Mouse (Mus musculus): ENCODE data around the gene March4. TPM values are rescaled to one million over a fixed set of nuclear protein-coding genes. Genes with fewer than 3 reads are reported as not detected.

Gene March4
- total and polyA plus RNA-seq, 2 experiments from 2014 or later, result 8.0 to 36.4 TPM

GRCm38 (mm10) chr1:72535725-72536571 is 782 bp downstream of the March4 start:
- ATAC-seq (ENCODE audit: low FRiP score), result peak; percentile 63
- WGBS, result 1% methylated on average over 36 of the region's 36 CpGs
- Histone ChIP-seq H3K27me3 (ENCODE audit: insufficient read depth, low read length) (no peaks in the 10 kb centered on the region), H3K4me2 (ENCODE audit: low read depth, low read length, poor library complexity, severe bottlenecking) (peak overlapping the region; percentile 89), H3K4me3 (ENCODE audit: low read depth, low read length) (peak overlapping the region; percentile 57), H3K9ac (replicated peaks; ENCODE audit: low read length, poor library complexity, severe bottlenecking) (peak overlapping the region; percentile 66), H3K36me3 (ENCODE audit: insufficient read depth, low read length) (no peaks in the 10 kb centered on the region), H3K27ac (ENCODE audit: low read depth, low read length) (peak overlapping the region; percentile 80), H3K4me1 (ENCODE audit: insufficient read depth, low read length) (peaks cover 9% of the 10 kb centered on the region; the same call in 1 of the 2 replicates), H3K9me3 (ENCODE audit: low read length) (no peaks in the 10 kb centered on the region)
- no peak for TF ChIP-seq CTCF (IDR thresholded peaks at IDR 0.05)
- peak; percentile 62 for DNase-seq (ENCODE audit: low spot score)

DNA sequence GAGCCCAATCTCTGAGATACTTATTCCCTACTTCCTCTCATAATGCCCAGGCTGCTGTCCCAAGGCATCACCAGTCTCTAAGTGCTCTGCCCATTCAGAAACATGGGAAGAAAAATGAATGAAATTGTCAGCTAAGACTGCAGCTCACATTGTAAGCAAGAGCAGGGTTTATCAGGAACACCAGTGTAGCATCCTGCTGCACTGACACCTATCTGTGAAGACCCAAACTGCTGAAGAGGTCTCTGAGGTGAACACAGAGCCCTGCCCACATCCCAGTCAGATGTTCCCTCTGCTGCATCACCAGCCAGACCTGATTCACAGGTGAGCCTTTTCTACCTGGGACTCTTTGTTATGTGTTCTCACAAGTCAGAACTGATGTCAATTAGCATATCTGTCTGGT is 3.3 kb downstream of the March4 start:
- Histone ChIP-seq H3K27ac (ENCODE audit: low read depth, low read length) (no peak overlapping the region), H3K9me3 (ENCODE audit: low read length) (no peaks in the 10 kb centered on the region), H3K4me2 (ENCODE audit: low read depth, low read length, poor library complexity, severe bottlenecking) (peak overlapping the region; percentile 89), H3K4me3 (ENCODE audit: low read depth, low read length) (peak overlapping the region; percentile 57), H3K36me3 (ENCODE audit: insufficient read depth, low read length) (no peaks in the 10 kb centered on the region), H3K4me1 (ENCODE audit: insufficient read depth, low read length) (peaks cover 9% of the 10 kb centered on the region; the same call in 1 of the 2 replicates), H3K9ac (replicated peaks; ENCODE audit: low read length, poor library complexity, severe bottlenecking) (peak overlapping the region; percentile 20; the same call in 1 of the 2 replicates), H3K27me3 (ENCODE audit: insufficient read depth, low read length) (no peaks in the 10 kb centered on the region)
- TF ChIP-seq CTCF (IDR thresholded peaks at IDR 0.05), result peak; percentile 73
- no peak for ATAC-seq (ENCODE audit: low FRiP score)
- DNase-seq (ENCODE audit: low spot score), result peak; percentile 59

GRCm38 (mm10) chr1:72532926-72533325 is 3.8 kb downstream of the March4 start:
- DNase-seq (ENCODE audit: low spot score), result no peak
- WGBS, result 70% methylated on average over 5 of the region's 5 CpGs
- Histone ChIP-seq H3K9me3 (ENCODE audit: low read length) (no peaks in the 10 kb centered on the region), H3K36me3 (ENCODE audit: insufficient read depth, low read length) (no peaks in the 10 kb centered on the region), H3K27ac (ENCODE audit: low read depth, low read length) (no peak overlapping the region), H3K9ac (replicated peaks; ENCODE audit: low read length, poor library complexity, severe bottlenecking) (no peak overlapping the region), H3K4me1 (ENCODE audit: insufficient read depth, low read length) (peaks cover 9% of the 10 kb centered on the region; the same call in 1 of the 2 replicates), H3K27me3 (ENCODE audit: insufficient read depth, low read length) (no peaks in the 10 kb centered on the region), H3K4me3 (ENCODE audit: low read depth, low read length) (peak overlapping the region; percentile 57), H3K4me2 (ENCODE audit: low read depth, low read length, poor library complexity, severe bottlenecking) (peak overlapping the region; percentile 89)
- no peak for ATAC-seq (ENCODE audit: low FRiP score)
- no peak for TF ChIP-seq CTCF (IDR thresholded peaks at IDR 0.05)

- Histone ChIP-seq H3K4me1 (ENCODE audit: insufficient read depth, low read length) (peaks cover 9% of the 10 kb centered on the region; the same call in 1 of the 2 replicates), H3K36me3 (ENCODE audit: insufficient read depth, low read length) (no peaks in the 10 kb centered on the region), H3K27ac (ENCODE audit: low read depth, low read length) (no peak overlapping the region), H3K9ac (replicated peaks; ENCODE audit: low read length, poor library complexity, severe bottlenecking) (no peak overlapping the region; the same call in 1 of the 2 replicates), H3K4me3 (ENCODE audit: low read depth, low read length) (no peak overlapping the region), H3K27me3 (ENCODE audit: insufficient read depth, low read length) (no peaks in the 10 kb centered on the region), H3K4me2 (ENCODE audit: low read depth, low read length, poor library complexity, severe bottlenecking) (peak overlapping the region; percentile 89), H3K9me3 (ENCODE audit: low read length) (no peaks in the 10 kb centered on the region)
- WGBS, result 54% methylated on average over 8 of the region's 8 CpGs
- no peak for DNase-seq (ENCODE audit: low spot score)
- no peak for ATAC-seq (ENCODE audit: low FRiP score)
- no peak for TF ChIP-seq CTCF (IDR thresholded peaks at IDR 0.05)
Observed at GRCm38 (mm10) chr1:72530516-72531196, 6.1 kb downstream of the March4 start.

GRCm38 (mm10) chr1:72529192-72529591 is 7.5 kb downstream of the March4 start:
- ATAC-seq (ENCODE audit: low FRiP score) (no peak), DNase-seq (ENCODE audit: low spot score) (no peak)
- Histone ChIP-seq H3K27ac (ENCODE audit: low read depth, low read length) (no peak overlapping the region), H3K36me3 (ENCODE audit: insufficient read depth, low read length) (no peaks in the 10 kb centered on the region), H3K9ac (replicated peaks; ENCODE audit: low read length, poor library complexity, severe bottlenecking) (no peak overlapping the region), H3K4me2 (ENCODE audit: low read depth, low read length, poor library complexity, severe bottlenecking) (no peak overlapping the region), H3K4me3 (ENCODE audit: low read depth, low read length) (no peak overlapping the region), H3K4me1 (ENCODE audit: insufficient read depth, low read length) (0 out of 2 replicates have a peak, but pooled peaks cover 4% of the 10 kb centered on the region), H3K27me3 (ENCODE audit: insufficient read depth, low read length) (no peaks in the 10 kb centered on the region), H3K9me3 (ENCODE audit: low read length) (no peaks in the 10 kb centered on the region)
- 88% methylated on average over 4 of the region's 4 CpGs for WGBS
- TF ChIP-seq CTCF (IDR thresholded peaks at IDR 0.05), result no peak

- WGBS, result 81% methylated on average over 6 of the region's 6 CpGs
- H3K36me3 ChIP-seq (ENCODE audit: insufficient read depth, low read length), result no peaks in the 10 kb centered on the region
- H3K4me3 ChIP-seq (ENCODE audit: low read depth, low read length), result no peak overlapping the region
- H3K9me3 ChIP-seq (ENCODE audit: low read length), result no peaks in the 10 kb centered on the region
- no peaks in the 10 kb centered on the region for H3K4me1 ChIP-seq (ENCODE audit: insufficient read depth, low read length)
- no peak overlapping the region for H3K9ac ChIP-seq (replicated peaks; ENCODE audit: low read length, poor library complexity, severe bottlenecking)
- DNase-seq (ENCODE audit: low spot score) (no peak), ATAC-seq (ENCODE audit: low FRiP score) (no peak)
- no peaks in the 10 kb centered on the region for H3K27me3 ChIP-seq (ENCODE audit: insufficient read depth, low read length)
- H3K27ac ChIP-seq (ENCODE audit: low read depth, low read length), result no peak overlapping the region
- no peak for TF ChIP-seq CTCF (IDR thresholded peaks at IDR 0.05)
- no peak overlapping the region for H3K4me2 ChIP-seq (ENCODE audit: low read depth, low read length, poor library complexity, severe bottlenecking)
Observed at GRCm38 (mm10) chr1:72523601-72524000, 13.1 kb downstream of the March4 start.
